Mouse (Mus musculus): ENCODE results near the gene Hmgn1. TPM values are rescaled to one million over a fixed set of nuclear protein-coding genes. Genes with fewer than 3 reads are reported as not detected.

The Hmgn1 gene
- polyA plus RNA-seq, 1 experiment from 2014 or later = 256 TPM

DNA sequence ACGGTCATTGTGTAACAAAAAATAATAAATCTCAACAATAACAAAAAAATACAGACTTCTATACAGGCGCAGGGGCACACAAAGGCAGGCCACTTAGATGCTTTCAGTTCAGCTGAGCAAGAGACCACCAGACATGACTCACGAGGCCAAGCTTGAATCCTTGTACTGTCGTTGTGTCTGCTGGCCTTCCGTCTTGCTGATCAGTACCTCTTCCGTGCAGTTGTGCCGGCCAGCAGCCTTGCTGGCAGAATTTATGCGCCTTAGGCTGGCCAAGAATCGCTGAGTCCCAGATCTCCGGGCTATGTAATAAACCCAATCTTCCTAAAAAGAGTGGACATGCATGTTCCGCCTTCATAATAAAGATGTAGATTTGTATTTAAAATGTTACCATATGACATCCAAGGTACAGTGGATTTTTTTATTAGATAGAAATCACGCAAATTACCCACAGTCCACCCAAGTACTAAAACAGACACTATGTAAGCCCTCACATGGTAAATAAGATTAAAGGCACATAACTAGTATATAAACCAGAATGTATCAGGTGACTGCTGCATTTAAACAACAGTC is 31.1 kb upstream of the Hmgn1 start:
- WGBS = 49% methylated on average over 12 of the region's 12 CpGs
- Histone ChIP-seq H3K27ac (ENCODE audit: low read depth, low read length) (peak overlapping the region; percentile 74), H3K4me3 (ENCODE audit: low read length) (peak overlapping the region; percentile 43), H3K9me3 (ENCODE audit: control insufficient read depth, low read length) (no peaks in the 10 kb centered on the region), H3K4me1 (ENCODE audit: control insufficient read depth, insufficient read depth, low read depth, low read length) (peaks cover 8% of the 10 kb centered on the region), H3K36me3 (ENCODE audit: control insufficient read depth, insufficient read depth, low read length) (peaks cover 15% of the 10 kb centered on the region), H3K4me2 (ENCODE audit: low read length) (peak overlapping the region; percentile 72), H3K27me3 (replicated peaks; ENCODE audit: control insufficient read depth, insufficient read depth, low read length) (no peaks in the 10 kb centered on the region), H3K9ac (ENCODE audit: low read depth, low read length) (peak overlapping the region; percentile 71)
- ATAC-seq = no peak

DNA sequence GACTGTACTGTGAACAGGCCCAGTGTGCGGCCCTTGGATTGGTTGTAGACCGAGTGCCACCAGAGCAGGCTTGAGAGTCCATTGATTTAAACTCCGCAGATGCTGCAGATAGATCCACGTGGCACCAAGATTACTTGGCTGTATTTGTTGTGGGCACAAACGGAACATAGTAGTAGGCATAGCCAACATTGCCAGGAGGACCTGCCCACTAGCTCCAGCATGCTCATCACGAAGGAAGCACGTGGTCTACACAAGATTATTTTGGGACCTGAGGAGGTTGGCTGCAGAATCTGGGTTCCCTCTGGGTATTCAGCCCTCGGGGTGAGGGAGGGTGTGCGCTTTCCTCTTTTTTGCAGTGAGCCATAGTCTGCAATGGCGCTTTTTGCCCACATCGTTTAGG is 29.6 kb upstream of the Hmgn1 start:
- 89% methylated on average over 11 of the region's 11 CpGs for WGBS
- Histone ChIP-seq H3K9me3 (ENCODE audit: control insufficient read depth, low read length) (no peaks in the 10 kb centered on the region), H3K4me1 (ENCODE audit: control insufficient read depth, insufficient read depth, low read depth, low read length) (peaks cover 8% of the 10 kb centered on the region), H3K27ac (ENCODE audit: low read depth, low read length) (no peak overlapping the region), H3K4me3 (ENCODE audit: low read length) (no peak overlapping the region), H3K27me3 (replicated peaks; ENCODE audit: control insufficient read depth, insufficient read depth, low read length) (no peaks in the 10 kb centered on the region), H3K4me2 (ENCODE audit: low read length) (no peak overlapping the region), H3K36me3 (ENCODE audit: control insufficient read depth, insufficient read depth, low read length) (peaks cover 22% of the 10 kb centered on the region), H3K9ac (ENCODE audit: low read depth, low read length) (no peak overlapping the region)
- ATAC-seq = no peak

- Histone ChIP-seq H3K4me3 (ENCODE audit: low read length) (no peak overlapping the region), H3K9me3 (ENCODE audit: control insufficient read depth, low read length) (no peaks in the 10 kb centered on the region), H3K4me2 (ENCODE audit: low read length) (no peak overlapping the region), H3K9ac (ENCODE audit: low read depth, low read length) (no peak overlapping the region), H3K36me3 (ENCODE audit: control insufficient read depth, insufficient read depth, low read length) (peaks cover 22% of the 10 kb centered on the region), H3K4me1 (ENCODE audit: control insufficient read depth, insufficient read depth, low read depth, low read length) (peaks cover 12% of the 10 kb centered on the region), H3K27me3 (replicated peaks; ENCODE audit: control insufficient read depth, insufficient read depth, low read length) (no peaks in the 10 kb centered on the region), H3K27ac (ENCODE audit: low read depth, low read length) (no peak overlapping the region)
- no peak for ATAC-seq
- WGBS = 82% methylated on average over 8 of the region's 8 CpGs
Measured at GRCm38 (mm10) chr16:96156019-96156418, 28.5 kb upstream of the Hmgn1 start.

DNA sequence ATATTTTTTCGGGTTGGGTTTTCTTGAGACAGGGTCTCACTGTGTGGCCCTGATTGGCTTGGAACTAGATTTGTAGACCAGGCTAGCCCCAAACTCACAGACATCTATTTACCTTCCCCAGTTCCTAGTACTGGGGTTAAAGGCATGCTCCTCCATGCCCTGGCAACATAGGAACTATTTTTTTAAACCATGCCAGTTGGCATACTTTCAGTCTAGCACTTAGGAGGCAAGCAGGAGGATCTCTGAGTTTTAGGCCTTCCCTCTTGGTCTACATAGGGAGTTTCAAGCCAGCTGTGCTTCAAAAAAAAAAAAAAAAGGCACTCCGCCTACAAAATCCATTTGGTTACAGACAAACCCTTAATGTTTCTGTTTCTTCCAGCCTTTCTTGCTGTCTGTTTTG is 26.9 kb upstream of the Hmgn1 start:
- H3K4me2 ChIP-seq (ENCODE audit: low read length) = no peak overlapping the region
- 90% methylated on average over 2 of the region's 2 CpGs for WGBS

DNA sequence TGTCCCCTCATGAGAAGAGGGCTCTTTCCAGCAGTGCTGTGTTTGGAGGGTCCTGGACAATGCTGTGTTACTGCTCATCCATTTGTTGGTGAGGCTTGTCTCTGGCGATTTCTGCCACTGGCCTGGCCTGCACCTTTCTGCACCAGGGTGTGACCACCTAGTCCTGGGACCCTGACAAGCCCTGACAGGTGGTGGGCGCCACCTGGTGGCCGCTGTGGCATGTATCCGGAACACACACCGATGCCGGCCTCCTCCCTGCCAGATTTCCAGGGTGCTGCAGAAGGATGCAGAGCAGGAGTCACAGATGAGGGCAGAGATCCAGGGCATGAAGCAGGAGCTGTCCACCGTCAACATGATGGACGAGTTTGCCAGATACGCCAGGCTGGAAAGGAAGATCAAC is 24.0 kb upstream of the Hmgn1 start:
- 0 out of 2 replicates have a peak, but pooled peaks have one; percentile 49 for ATAC-seq
- Histone ChIP-seq H3K4me3 (ENCODE audit: low read length) (no peak overlapping the region), H3K27ac (ENCODE audit: low read depth, low read length) (no peak overlapping the region), H3K9ac (ENCODE audit: low read depth, low read length) (no peak overlapping the region), H3K27me3 (replicated peaks; ENCODE audit: control insufficient read depth, insufficient read depth, low read length) (no peaks in the 10 kb centered on the region), H3K4me1 (ENCODE audit: control insufficient read depth, insufficient read depth, low read depth, low read length) (peaks cover 7% of the 10 kb centered on the region), H3K9me3 (ENCODE audit: control insufficient read depth, low read length) (no peaks in the 10 kb centered on the region), H3K4me2 (ENCODE audit: low read length) (no peak overlapping the region), H3K36me3 (ENCODE audit: control insufficient read depth, insufficient read depth, low read length) (peaks cover 22% of the 10 kb centered on the region)
- WGBS = 26% methylated on average over 9 of the region's 9 CpGs

More for the DNA sequence above, 26.9 kb upstream of the Hmgn1 start:
- H3K4me1 ChIP-seq (ENCODE audit: control insufficient read depth, insufficient read depth, low read depth, low read length) = peaks cover 8% of the 10 kb centered on the region
- H3K27me3 ChIP-seq (replicated peaks; ENCODE audit: control insufficient read depth, insufficient read depth, low read length) = no peaks in the 10 kb centered on the region
- peaks cover 22% of the 10 kb centered on the region for H3K36me3 ChIP-seq (ENCODE audit: control insufficient read depth, insufficient read depth, low read length)
- no peak overlapping the region for H3K9ac ChIP-seq (ENCODE audit: low read depth, low read length)
- H3K27ac ChIP-seq (ENCODE audit: low read depth, low read length) = no peak overlapping the region
- no peak for ATAC-seq
- no peak overlapping the region for H3K4me3 ChIP-seq (ENCODE audit: low read length)
- H3K9me3 ChIP-seq (ENCODE audit: control insufficient read depth, low read length) = no peaks in the 10 kb centered on the region

GRCm38 (mm10) chr16:96150995-96151394 is 23.5 kb upstream of the Hmgn1 start:
- peaks cover 13% of the 10 kb centered on the region for H3K4me1 ChIP-seq (ENCODE audit: control insufficient read depth, insufficient read depth, low read depth, low read length)
- WGBS = 75% methylated on average over 4 of the region's 4 CpGs
- H3K36me3 ChIP-seq (ENCODE audit: control insufficient read depth, insufficient read depth, low read length) = peaks cover 20% of the 10 kb centered on the region
- H3K27me3 ChIP-seq (replicated peaks; ENCODE audit: control insufficient read depth, insufficient read depth, low read length) = no peaks in the 10 kb centered on the region
- H3K9ac ChIP-seq (ENCODE audit: low read depth, low read length) = no peak overlapping the region
- H3K4me2 ChIP-seq (ENCODE audit: low read length) = no peak overlapping the region
- H3K27ac ChIP-seq (ENCODE audit: low read depth, low read length) = no peak overlapping the region
- no peak for ATAC-seq
- no peak overlapping the region for H3K4me3 ChIP-seq (ENCODE audit: low read length)
- no peaks in the 10 kb centered on the region for H3K9me3 ChIP-seq (ENCODE audit: control insufficient read depth, low read length)

DNA sequence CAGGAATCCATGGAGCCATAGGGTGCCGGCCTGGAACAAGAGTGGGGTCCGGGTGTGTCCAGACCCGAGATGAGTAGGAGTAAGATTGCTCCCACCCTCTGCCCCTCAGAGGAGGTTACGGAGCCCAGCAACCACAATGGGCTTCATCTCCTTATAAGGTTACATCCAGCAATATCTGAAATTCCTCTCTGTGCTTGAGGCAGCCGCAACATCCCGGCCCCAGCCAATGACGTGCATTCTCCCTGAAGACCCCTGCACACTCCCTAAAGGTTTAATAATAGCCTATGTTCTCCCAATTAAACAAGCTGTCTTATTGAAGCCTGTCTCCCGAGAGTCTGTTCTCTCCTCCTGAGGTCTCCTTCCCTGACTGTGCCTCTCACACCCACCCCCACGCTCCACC is 21.8 kb upstream of the Hmgn1 start:
- H3K27me3 ChIP-seq (replicated peaks; ENCODE audit: control insufficient read depth, insufficient read depth, low read length) = no peaks in the 10 kb centered on the region
- WGBS = 78% methylated on average over 9 of the region's 9 CpGs
- no peak overlapping the region for H3K27ac ChIP-seq (ENCODE audit: low read depth, low read length)
- H3K9ac ChIP-seq (ENCODE audit: low read depth, low read length) = no peak overlapping the region
- no peaks in the 10 kb centered on the region for H3K9me3 ChIP-seq (ENCODE audit: control insufficient read depth, low read length)
- no peak for ATAC-seq
- H3K36me3 ChIP-seq (ENCODE audit: control insufficient read depth, insufficient read depth, low read length) = peaks cover 12% of the 10 kb centered on the region
- no peak overlapping the region for H3K4me3 ChIP-seq (ENCODE audit: low read length)
- H3K4me1 ChIP-seq (ENCODE audit: control insufficient read depth, insufficient read depth, low read depth, low read length) = peaks cover 15% of the 10 kb centered on the region
- no peak overlapping the region for H3K4me2 ChIP-seq (ENCODE audit: low read length)

DNA sequence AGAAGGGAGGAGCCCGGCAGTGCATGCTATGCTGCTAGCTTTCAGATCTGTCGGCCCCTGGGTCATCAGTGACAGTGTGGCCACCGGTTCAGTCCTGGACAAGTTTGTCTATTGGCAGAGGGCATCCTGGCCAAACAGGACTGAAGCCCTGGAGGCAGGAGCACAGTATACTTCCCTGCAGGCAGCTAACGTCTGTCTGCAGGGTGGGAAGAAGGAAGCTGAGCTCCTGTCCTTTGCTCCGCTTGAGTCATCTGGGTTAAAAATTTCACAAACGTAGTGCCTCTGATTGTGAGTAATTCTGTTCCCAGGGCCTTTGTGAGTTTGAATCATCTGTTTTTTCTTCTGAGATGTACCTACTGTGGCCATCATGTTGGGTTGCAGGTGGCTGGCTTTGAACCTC is 21.3 kb upstream of the Hmgn1 start:
- Histone ChIP-seq H3K27me3 (replicated peaks; ENCODE audit: control insufficient read depth, insufficient read depth, low read length) (no peaks in the 10 kb centered on the region), H3K4me2 (ENCODE audit: low read length) (no peak overlapping the region), H3K27ac (ENCODE audit: low read depth, low read length) (no peak overlapping the region), H3K9me3 (ENCODE audit: control insufficient read depth, low read length) (no peaks in the 10 kb centered on the region), H3K36me3 (ENCODE audit: control insufficient read depth, insufficient read depth, low read length) (peaks cover 8% of the 10 kb centered on the region), H3K4me1 (ENCODE audit: control insufficient read depth, insufficient read depth, low read depth, low read length) (peaks cover 15% of the 10 kb centered on the region), H3K4me3 (ENCODE audit: low read length) (no peak overlapping the region), H3K9ac (ENCODE audit: low read depth, low read length) (no peak overlapping the region)
- ATAC-seq = no peak
- WGBS = 82% methylated on average over 6 of the region's 6 CpGs

DNA sequence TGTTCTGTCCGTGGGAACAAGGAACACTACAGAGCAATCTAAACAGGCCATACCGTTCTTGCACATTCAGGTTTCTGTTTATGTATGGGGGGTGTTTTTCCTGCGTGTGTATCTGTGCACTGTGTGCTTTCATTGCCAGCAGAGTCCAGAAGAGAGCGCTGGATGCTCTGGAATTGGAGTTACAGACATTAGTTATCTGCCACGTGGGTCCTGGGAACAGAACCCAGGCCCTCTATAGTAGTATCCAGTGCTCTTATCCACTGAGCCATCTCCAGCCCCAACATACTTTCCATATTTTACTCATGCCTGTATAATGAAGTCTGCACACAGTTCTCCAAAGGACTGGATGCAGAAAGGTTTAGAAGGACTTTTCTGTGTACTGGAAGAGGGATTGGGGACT is 18.3 kb upstream of the Hmgn1 start:
- Histone ChIP-seq H3K36me3 (ENCODE audit: control insufficient read depth, insufficient read depth, low read length) (no peaks in the 10 kb centered on the region), H3K27ac (ENCODE audit: low read depth, low read length) (peak overlapping the region; percentile 80), H3K27me3 (replicated peaks; ENCODE audit: control insufficient read depth, insufficient read depth, low read length) (no peaks in the 10 kb centered on the region), H3K4me2 (ENCODE audit: low read length) (peak overlapping the region; percentile 76), H3K9ac (ENCODE audit: low read depth, low read length) (peak overlapping the region; percentile 91), H3K4me1 (ENCODE audit: control insufficient read depth, insufficient read depth, low read depth, low read length) (peaks cover 11% of the 10 kb centered on the region), H3K9me3 (ENCODE audit: control insufficient read depth, low read length) (no peaks in the 10 kb centered on the region), H3K4me3 (ENCODE audit: low read length) (peak overlapping the region; percentile 96)
- no peak for ATAC-seq
- 1% methylated on average over 5 of the region's 5 CpGs for WGBS

Data from hindbrain, embryonic 16.5 days (tissue).